Mouse (Mus musculus) effector memory CD4-positive, alpha-beta T cell, adult 7 months (primary cell): ENCODE data around the gene Bpi. TPM values are rescaled to one million over a fixed set of nuclear protein-coding genes. Genes with fewer than 3 reads are reported as not detected.

Experiments used
- polyA plus RNA-seq: library from polyadenylated mRNA; unstranded; fragments of 100-300 nt; shearing (Covaris generic); gene quantifications from one replicate; pipeline ENCODE4 v1.2.1, GENCODE M21; 2017

The Bpi gene
- not detected for polyA plus RNA-seq

DNA sequence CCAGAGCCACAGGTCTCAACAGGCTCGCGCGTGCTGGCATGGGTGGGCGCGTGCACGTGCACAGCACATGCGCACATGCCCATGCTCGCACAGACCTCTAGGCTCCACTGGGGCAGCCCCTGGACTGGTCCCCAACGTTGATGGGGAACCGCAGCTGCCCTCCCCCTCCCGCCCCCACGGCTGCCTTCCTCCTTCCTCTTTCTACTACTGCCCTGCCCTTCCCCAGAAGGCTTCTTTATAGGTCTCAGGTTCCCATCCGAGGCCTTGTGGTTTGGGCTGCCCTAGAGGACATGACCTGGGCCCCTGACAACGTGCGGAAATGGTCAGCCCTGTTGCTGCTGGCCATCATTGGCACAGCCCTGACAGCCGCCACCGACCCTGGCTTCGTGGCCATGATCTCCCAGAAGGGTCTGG is at the start of gene Bpi:
TSS of gene Bpi (plus strand) at position 90 of the 414 bp plus-strand sequence.

DNA sequence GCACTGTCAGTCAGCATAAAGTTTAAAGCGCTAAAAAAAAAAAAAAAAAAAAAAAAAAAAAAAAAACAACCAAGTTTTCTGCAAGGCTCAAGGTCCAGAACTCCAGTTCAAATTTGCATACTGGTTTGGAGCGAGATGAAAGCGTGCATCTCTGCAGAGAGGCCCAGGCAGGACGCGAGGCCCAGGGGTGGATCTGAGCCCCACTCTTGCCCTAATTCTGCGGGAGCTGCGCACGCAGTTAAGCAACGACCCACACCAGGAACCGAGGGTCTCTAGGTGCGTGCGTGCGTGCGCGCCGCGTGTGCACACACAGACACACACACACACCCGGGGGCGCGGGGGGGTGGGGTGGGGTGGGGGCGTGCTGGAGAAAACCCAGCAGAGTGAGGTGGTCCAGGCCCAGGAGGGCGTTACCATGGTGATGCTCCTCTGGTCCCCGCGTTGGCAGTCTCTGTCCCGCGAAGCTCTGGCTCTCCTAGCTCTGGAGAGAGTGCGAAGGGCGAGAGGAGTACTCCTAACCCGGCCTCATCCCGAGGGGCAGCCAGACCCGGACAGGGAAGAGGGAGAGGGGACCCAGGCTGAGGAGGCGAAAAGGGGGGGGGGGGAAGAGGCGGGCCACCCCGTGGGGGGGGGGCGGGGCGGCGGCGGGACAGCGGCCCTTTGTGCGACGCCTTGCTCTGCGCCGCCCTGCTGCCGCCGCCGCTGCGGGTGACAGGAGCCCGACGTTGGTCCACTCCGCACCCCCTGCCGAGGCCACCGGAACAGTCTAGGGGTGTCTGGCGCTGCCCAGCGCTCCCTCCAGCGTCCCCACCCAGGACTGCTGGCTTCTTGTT is 29.0 kb upstream of the Bpi start, which contains the start of gene D630003M21Rik:
TSS of gene D630003M21Rik (minus strand) at position 553 of the 833 bp plus-strand sequence.

DNA sequence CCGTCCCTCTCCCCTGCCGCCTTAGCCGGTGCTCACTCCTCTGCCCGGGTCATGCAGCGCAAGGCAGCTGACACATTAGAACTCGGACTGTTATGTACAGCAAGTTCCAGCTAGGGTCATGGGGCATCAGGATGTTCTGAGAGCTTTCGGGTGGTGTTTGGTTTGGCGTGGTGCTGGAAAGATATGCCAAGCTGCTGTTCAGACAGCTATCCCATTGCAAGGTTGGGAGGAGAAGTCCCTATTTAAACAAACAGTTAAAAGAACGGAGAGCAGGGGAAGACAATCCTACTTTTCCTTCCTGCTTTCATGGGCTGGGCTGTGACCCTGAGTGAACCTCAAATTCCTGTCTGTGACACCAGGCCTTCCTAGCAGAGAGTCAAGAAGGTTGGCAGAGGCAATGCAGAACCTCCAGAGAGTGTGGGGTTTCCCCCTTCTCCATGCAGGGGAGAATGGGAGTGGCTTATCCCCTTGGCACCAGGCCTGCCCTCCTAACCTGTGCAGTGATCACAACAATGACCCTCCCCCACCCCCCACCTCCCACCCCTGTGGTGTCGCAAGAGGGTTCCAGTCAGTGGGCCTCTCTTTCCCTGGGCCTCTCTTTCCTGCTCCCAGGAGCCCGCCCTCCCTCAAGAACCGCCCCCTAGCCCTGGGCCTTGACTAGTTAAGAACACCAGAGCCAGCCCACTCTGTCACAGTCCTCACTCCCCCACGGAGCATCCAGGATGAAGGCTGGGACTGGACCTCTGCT is 48.2 kb downstream of the Bpi start, which contains the start of gene Lbp:
TSS of gene Lbp (plus strand) at position 546 of the 748 bp plus-strand sequence.

Other genes with a start within 250 kb of the Bpi start
- 15.3 TPM for gene Tti1, start 229.7 kb upstream of the Bpi start, polyA plus RNA-seq
- 33.8 TPM for gene Rprd1b, start 229.6 kb upstream of the Bpi start, polyA plus RNA-seq
- gene Tgm2, start 111.7 kb upstream of the Bpi start, polyA plus RNA-seq, result 0.79 TPM
- gene D630003M21Rik, start 28.9 kb upstream of the Bpi start, polyA plus RNA-seq, result 0.09 TPM
- gene Lbp, start 48.4 kb downstream of the Bpi start, polyA plus RNA-seq, result 0.96 TPM
- gene Snhg11, start 117.5 kb downstream of the Bpi start, polyA plus RNA-seq, result not detected
- gene Ralgapb, start 151.8 kb downstream of the Bpi start, polyA plus RNA-seq, result 44.5 TPM
- gene Adig, start 244.5 kb downstream of the Bpi start, polyA plus RNA-seq, result 1.00 TPM